Mouse (Mus musculus) left cerebral cortex, adult 2 months (tissue): ENCODE results near the gene Cacnb4. TPM values are rescaled to one million over a fixed set of nuclear protein-coding genes. Genes with fewer than 3 reads are reported as not detected.

Experiments used
- DNase-seq, 2 experiments: peaks; one replicate each; pipeline ENCODE4 v3.0.0; 2021 to 2022; ENCODE audit warnings: low spot score in 2 of 2, mixed read lengths in 1 of 2; ENCODE audit errors: extremely low spot score in 1 of 2
- H3K27ac ChIP-seq: fragments of 200-600 bp; 2 replicates; pipeline ENCODE4 v1.8.1; 2022
- H3K4me3 ChIP-seq: fragments of 200-600 bp; 2 replicates; pipeline ENCODE4 v1.8.1; 2022
- CTCF ChIP-seq: fragments of 200-600 bp; IDR thresholded peaks from 2 replicates; pipeline ENCODE4 v1.8.1; 2022; ENCODE audit warnings: antibody characterized with exemption, mild to moderate bottlenecking, moderate library complexity
- intact Hi-C: fragments of 180-260 bp; cut with DNase I; formaldehyde crosslinking; loops from one replicate; pipeline ENCODE4 v1.15.1; 2025
- total RNA-seq, 2 experiments: library from RNA; stranded (reverse); gene quantifications; 2 replicates each; pipeline ENCODE4 v1.2.3; 2021

The Cacnb4 gene
- total RNA-seq, 2 experiments from 2014 or later, result 166 to 176 TPM

- peak; percentile 61 to 70 for DNase-seq
- intact Hi-C loops, result loop anchor here (2.0 to 5.0 kb wide), 2 partner anchors 61 to 134 kb away; partner anchors contain the start of gene Arl5a
- Histone ChIP-seq H3K27ac (peak overlapping the region; percentile 69), H3K4me3 (peak overlapping the region; percentile 46)
- TF ChIP-seq CTCF, result no peak
Observed at GRCm38 (mm10) chr2:52558411-52558810, 118.2 kb downstream of the Cacnb4 start.

GRCm38 (mm10) chr2:52557503-52558275 lies 118.9 kb downstream of the Cacnb4 start:
- DNase-seq, result peak in 1 of 2 experiments; percentile 26
- no peak for TF ChIP-seq CTCF
- H3K4me3 ChIP-seq, result peak overlapping the region; percentile 46
- H3K27ac ChIP-seq, result peak overlapping the region; percentile 69
- intact Hi-C loops, result loop anchor here (2.0 to 5.0 kb wide), 2 partner anchors 60 to 133 kb away; partner anchors contain the start of gene Arl5a

GRCm38 (mm10) chr2:52556961-52557326 lies 119.7 kb downstream of the Cacnb4 start:
- intact Hi-C loops, result loop anchor here (5.0 kb wide), 1 partner anchor 60 kb away; no protein-coding TSS in a partner anchor
- Histone ChIP-seq H3K4me3 (peak overlapping the region; percentile 46), H3K27ac (peak overlapping the region; percentile 69)
- no peak for DNase-seq
- no peak for TF ChIP-seq CTCF

- no peak for TF ChIP-seq CTCF
- intact Hi-C loops, result loop anchor here (5.0 kb wide), 1 partner anchor 59 kb away; no protein-coding TSS in a partner anchor
- no peak for DNase-seq
- peak overlapping the region; percentile 46 for H3K4me3 ChIP-seq
- peak overlapping the region; percentile 69; the same call in 1 of the 2 replicates for H3K27ac ChIP-seq
Observed at GRCm38 (mm10) chr2:52556298-52556960, 120.2 kb downstream of the Cacnb4 start.

GRCm38 (mm10) chr2:52548401-52548800 lies 128.2 kb downstream of the Cacnb4 start:
- DNase-seq, result no peak
- intact Hi-C loops, result no loop called here
- no peak for TF ChIP-seq CTCF

GRCm38 (mm10) chr2:52547331-52547730 lies 129.3 kb downstream of the Cacnb4 start:
- no peak for TF ChIP-seq CTCF
- no peak overlapping the region for H3K4me3 ChIP-seq
- no peak overlapping the region for H3K27ac ChIP-seq
- no peak for DNase-seq
- intact Hi-C loops, result no loop called here

More at GRCm38 (mm10) chr2:52548401-52548800, 128.2 kb downstream of the Cacnb4 start:
- Histone ChIP-seq H3K4me3 (no peak overlapping the region), H3K27ac (no peak overlapping the region)

- no peak for DNase-seq
- no peak for TF ChIP-seq CTCF
- intact Hi-C loops, result no loop called here
- H3K27ac ChIP-seq, result no peak overlapping the region
- no peak overlapping the region for H3K4me3 ChIP-seq
Observed at GRCm38 (mm10) chr2:52544527-52544926, 132.1 kb downstream of the Cacnb4 start.

- intact Hi-C loops, result no loop called here
- H3K27ac ChIP-seq, result no peak overlapping the region
- no peak for TF ChIP-seq CTCF
- H3K4me3 ChIP-seq, result no peak overlapping the region
- no peak for DNase-seq
Observed at GRCm38 (mm10) chr2:52541068-52541467, 135.6 kb downstream of the Cacnb4 start.

GRCm38 (mm10) chr2:52539318-52539717 lies 137.3 kb downstream of the Cacnb4 start:
- intact Hi-C loops, result no loop called here
- DNase-seq, result no peak
- Histone ChIP-seq H3K4me3 (no peak overlapping the region), H3K27ac (no peak overlapping the region)
- no peak for TF ChIP-seq CTCF

- no peak for DNase-seq
- Histone ChIP-seq H3K27ac (no peak overlapping the region), H3K4me3 (no peak overlapping the region)
- intact Hi-C loops, result no loop called here
- no peak for TF ChIP-seq CTCF
Observed at GRCm38 (mm10) chr2:52537645-52538044, 139.0 kb downstream of the Cacnb4 start.

GRCm38 (mm10) chr2:52537155-52537554 lies 139.5 kb downstream of the Cacnb4 start:
- DNase-seq, result no peak
- Histone ChIP-seq H3K4me3 (no peak overlapping the region), H3K27ac (no peak overlapping the region)
- no peak for TF ChIP-seq CTCF
- intact Hi-C loops, result no loop called here

GRCm38 (mm10) chr2:52536511-52536910 lies 140.1 kb downstream of the Cacnb4 start:
- Histone ChIP-seq H3K27ac (no peak overlapping the region), H3K4me3 (no peak overlapping the region)
- no peak for TF ChIP-seq CTCF
- DNase-seq, result no peak
- intact Hi-C loops, result no loop called here
